Mouse (Mus musculus): ENCODE measurements around the gene Bicdl2. TPM values are rescaled to one million over a fixed set of nuclear protein-coding genes. Genes with fewer than 3 reads are reported as not detected.

Bicdl2 gene
- total RNA-seq, 2 experiments from 2014 or later = not detected

GRCm38 (mm10) chr17:23673424-23674073 is 13.2 kb downstream of the Bicdl2 start, which contains the start of the genes Hcfc1r1 and Thoc6:
TSS of gene Hcfc1r1 (plus strand) at chr17:23673596.
TSS of gene Thoc6 (minus strand) at chr17:23673882.
- DNase-seq = peak; percentile 87 to 91
- intact Hi-C loops (cut with DNase I) = no loop called here

- intact Hi-C loops (cut with DNase I) = no loop called here
- DNase-seq = no peak
Observed at GRCm38 (mm10) chr17:23674271-23674952, 14.1 kb downstream of the Bicdl2 start.

GRCm38 (mm10) chr17:23675127-23675526 is 14.8 kb downstream of the Bicdl2 start:
- intact Hi-C loops (cut with DNase I) = no loop called here
- DNase-seq = peak in 1 of 2 experiments; percentile 63

GRCm38 (mm10) chr17:23675564-23676281 is 15.4 kb downstream of the Bicdl2 start:
- intact Hi-C loops (cut with DNase I) = no loop called here
- peak; percentile 51 to 58 for DNase-seq

GRCm38 (mm10) chr17:23676473-23677031 is 16.2 kb downstream of the Bicdl2 start:
- peak in 1 of 2 experiments; percentile 44 for DNase-seq
- intact Hi-C loops (cut with DNase I) = no loop called here

GRCm38 (mm10) chr17:23677236-23677679 is 17.0 kb downstream of the Bicdl2 start, which contains the start of gene Tnfrsf12a:
TSS of gene Tnfrsf12a (minus strand) at chr17:23677468.
- intact Hi-C loops (cut with DNase I) = no loop called here
- peak; percentile 80 for DNase-seq

- DNase-seq = no peak
- intact Hi-C loops (cut with DNase I) = no loop called here
Observed at GRCm38 (mm10) chr17:23679127-23679835, 19.0 kb downstream of the Bicdl2 start, which contains the start of gene Cldn6. TSS of gene Cldn6 (plus strand) at chr17:23679249.

GRCm38 (mm10) chr17:23680336-23680735 is 20.0 kb downstream of the Bicdl2 start:
- DNase-seq = no peak
- intact Hi-C loops (cut with DNase I) = no loop called here

GRCm38 (mm10) chr17:23681086-23681485 is 20.8 kb downstream of the Bicdl2 start:
- intact Hi-C loops (cut with DNase I) = no loop called here

GRCm38 (mm10) chr17:23682092-23682491 is 21.8 kb downstream of the Bicdl2 start:
- no peak for DNase-seq
- intact Hi-C loops (cut with DNase I) = no loop called here

More at GRCm38 (mm10) chr17:23681086-23681485, 20.8 kb downstream of the Bicdl2 start:
- DNase-seq = no peak

GRCm38 (mm10) chr17:23682530-23682929 is 22.2 kb downstream of the Bicdl2 start:
- no peak for DNase-seq
- intact Hi-C loops (cut with DNase I) = no loop called here

GRCm38 (mm10) chr17:23683226-23683625 is 22.9 kb downstream of the Bicdl2 start:
- intact Hi-C loops (cut with DNase I) = no loop called here

GRCm38 (mm10) chr17:23683856-23684672 is 23.8 kb downstream of the Bicdl2 start, which contains the start of gene Cldn9:
TSS of gene Cldn9 (minus strand) at chr17:23684026.
- intact Hi-C loops (cut with DNase I) = no loop called here
- DNase-seq = no peak

More at GRCm38 (mm10) chr17:23683226-23683625, 22.9 kb downstream of the Bicdl2 start:
- no peak for DNase-seq

- intact Hi-C loops (cut with DNase I) = no loop called here
- DNase-seq = no peak
Observed at GRCm38 (mm10) chr17:23694491-23694890, 34.2 kb downstream of the Bicdl2 start.

GRCm38 (mm10) chr17:23695801-23696200 is 35.5 kb downstream of the Bicdl2 start:
- no peak for DNase-seq
- intact Hi-C loops (cut with DNase I) = no loop called here

- DNase-seq = peak in 1 of 2 experiments; percentile 40
Observed at GRCm38 (mm10) chr17:23699131-23700077, 39.1 kb downstream of the Bicdl2 start.

GRCm38 (mm10) chr17:23700079-23700478 is 39.8 kb downstream of the Bicdl2 start:
- intact Hi-C loops (cut with DNase I) = no loop called here
- peak; percentile 79 to 89 for DNase-seq

More at GRCm38 (mm10) chr17:23699131-23700077, 39.1 kb downstream of the Bicdl2 start:
- intact Hi-C loops (cut with DNase I) = no loop called here

GRCm38 (mm10) chr17:23703301-23703700 is 43.0 kb downstream of the Bicdl2 start:
- no peak for DNase-seq
- intact Hi-C loops (cut with DNase I) = no loop called here
